Mouse (Mus musculus): Measurements from ENCODE around the gene Csgalnact2. TPM values are rescaled to one million over a fixed set of nuclear protein-coding genes. Genes with fewer than 3 reads are reported as not detected.

Gene Csgalnact2
- polyA plus RNA-seq, 1 experiment from 2014 or later: 8.4 TPM

GRCm38 (mm10) chr6:118074151-118074550, 64.8 kb downstream of the Csgalnact2 start:
- no peaks in the 10 kb centered on the region for H3K27me3 ChIP-seq (ENCODE audit: control insufficient read depth, insufficient read depth, low read length)
- no peak for DNase-seq (ENCODE audit: low spot score)
- no peak for ATAC-seq (ENCODE audit: insufficient read depth, low FRiP score, low TSS enrichment)

DNA sequence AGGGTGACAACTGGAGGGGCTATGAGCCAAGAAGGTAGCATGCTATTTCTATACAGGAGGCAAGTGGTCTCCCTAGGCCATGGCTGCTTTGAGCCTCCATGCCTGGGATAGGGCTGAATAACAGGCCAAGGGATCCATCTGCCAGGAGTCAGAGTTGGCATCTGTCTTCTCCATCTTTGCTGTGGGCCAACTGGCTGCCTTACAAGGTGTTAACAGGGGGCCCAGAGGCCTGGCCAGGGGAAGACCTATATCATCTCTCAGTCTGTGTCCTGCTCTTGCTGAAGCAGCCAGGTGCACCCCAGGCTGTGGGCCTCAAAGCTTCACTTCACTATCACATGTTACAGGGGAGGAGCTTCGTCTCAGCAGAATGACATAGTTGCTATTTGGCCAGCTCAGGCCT, 66.8 kb downstream of the Csgalnact2 start:
- no peak overlapping the region for H3K4me2 ChIP-seq (ENCODE audit: low read depth)
- no peak overlapping the region for H3K9ac ChIP-seq (ENCODE audit: low read length)
- H3K36me3 ChIP-seq (ENCODE audit: control insufficient read depth, insufficient read depth, low read length): no peaks in the 10 kb centered on the region
- no peak overlapping the region for H3K27ac ChIP-seq (ENCODE audit: low read depth, low read length)
- H3K27me3 ChIP-seq (ENCODE audit: control insufficient read depth, insufficient read depth, low read length): 0 out of 2 replicates have a peak, but pooled peaks cover under 1% of the 10 kb centered on the region
- H3K4me1 ChIP-seq (ENCODE audit: control insufficient read depth, insufficient read depth, low read length): no peaks in the 10 kb centered on the region
- 74% methylated on average over 1 of the region's 1 CpGs for WGBS
- no peak overlapping the region for H3K4me3 ChIP-seq (ENCODE audit: low read depth, low read length)
- H3K9me3 ChIP-seq (ENCODE audit: control insufficient read depth, low read length): no peaks in the 10 kb centered on the region
- ATAC-seq (ENCODE audit: insufficient read depth, low FRiP score, low TSS enrichment) (no peak), DNase-seq (ENCODE audit: low spot score) (no peak)

More at GRCm38 (mm10) chr6:118074151-118074550, 64.8 kb downstream of the Csgalnact2 start:
- 86% methylated on average over 3 of the region's 3 CpGs for WGBS
- Histone ChIP-seq H3K27ac (ENCODE audit: low read depth, low read length) (no peak overlapping the region), H3K9me3 (ENCODE audit: control insufficient read depth, low read length) (no peaks in the 10 kb centered on the region), H3K4me1 (ENCODE audit: control insufficient read depth, insufficient read depth, low read length) (no peaks in the 10 kb centered on the region), H3K9ac (ENCODE audit: low read length) (no peak overlapping the region), H3K4me2 (ENCODE audit: low read depth) (no peak overlapping the region), H3K36me3 (ENCODE audit: control insufficient read depth, insufficient read depth, low read length) (no peaks in the 10 kb centered on the region), H3K4me3 (ENCODE audit: low read depth, low read length) (no peak overlapping the region)

- Histone ChIP-seq H3K36me3 (ENCODE audit: control insufficient read depth, insufficient read depth, low read length) (no peaks in the 10 kb centered on the region), H3K9ac (ENCODE audit: low read length) (no peak overlapping the region), H3K9me3 (ENCODE audit: control insufficient read depth, low read length) (no peaks in the 10 kb centered on the region), H3K27ac (ENCODE audit: low read depth, low read length) (no peak overlapping the region), H3K27me3 (ENCODE audit: control insufficient read depth, insufficient read depth, low read length) (peaks cover 5% of the 10 kb centered on the region; the same call in 1 of the 2 replicates), H3K4me3 (ENCODE audit: low read depth, low read length) (no peak overlapping the region), H3K4me2 (ENCODE audit: low read depth) (no peak overlapping the region), H3K4me1 (ENCODE audit: control insufficient read depth, insufficient read depth, low read length) (peaks cover 5% of the 10 kb centered on the region; the same call in 1 of the 2 replicates)
- WGBS: 83% methylated on average over 3 of the region's 3 CpGs
- ATAC-seq (ENCODE audit: insufficient read depth, low FRiP score, low TSS enrichment): no peak
- DNase-seq (ENCODE audit: low spot score): no peak
Measured at GRCm38 (mm10) chr6:118071416-118071815, 67.5 kb downstream of the Csgalnact2 start.

GRCm38 (mm10) chr6:118071013-118071350, 68.0 kb downstream of the Csgalnact2 start:
- ATAC-seq (ENCODE audit: insufficient read depth, low FRiP score, low TSS enrichment) (no peak), DNase-seq (ENCODE audit: low spot score) (no peak)
- no peak overlapping the region for H3K27ac ChIP-seq (ENCODE audit: low read depth, low read length)
- no peak overlapping the region for H3K4me2 ChIP-seq (ENCODE audit: low read depth)
- peaks cover 9% of the 10 kb centered on the region for H3K4me1 ChIP-seq (ENCODE audit: control insufficient read depth, insufficient read depth, low read length)
- WGBS: 80% methylated on average over 4 of the region's 4 CpGs
- no peaks in the 10 kb centered on the region for H3K36me3 ChIP-seq (ENCODE audit: control insufficient read depth, insufficient read depth, low read length)
- H3K9me3 ChIP-seq (ENCODE audit: control insufficient read depth, low read length): no peaks in the 10 kb centered on the region
- H3K9ac ChIP-seq (ENCODE audit: low read length): no peak overlapping the region
- no peak overlapping the region for H3K4me3 ChIP-seq (ENCODE audit: low read depth, low read length)
- peaks cover 8% of the 10 kb centered on the region; the same call in 1 of the 2 replicates for H3K27me3 ChIP-seq (ENCODE audit: control insufficient read depth, insufficient read depth, low read length)

DNA sequence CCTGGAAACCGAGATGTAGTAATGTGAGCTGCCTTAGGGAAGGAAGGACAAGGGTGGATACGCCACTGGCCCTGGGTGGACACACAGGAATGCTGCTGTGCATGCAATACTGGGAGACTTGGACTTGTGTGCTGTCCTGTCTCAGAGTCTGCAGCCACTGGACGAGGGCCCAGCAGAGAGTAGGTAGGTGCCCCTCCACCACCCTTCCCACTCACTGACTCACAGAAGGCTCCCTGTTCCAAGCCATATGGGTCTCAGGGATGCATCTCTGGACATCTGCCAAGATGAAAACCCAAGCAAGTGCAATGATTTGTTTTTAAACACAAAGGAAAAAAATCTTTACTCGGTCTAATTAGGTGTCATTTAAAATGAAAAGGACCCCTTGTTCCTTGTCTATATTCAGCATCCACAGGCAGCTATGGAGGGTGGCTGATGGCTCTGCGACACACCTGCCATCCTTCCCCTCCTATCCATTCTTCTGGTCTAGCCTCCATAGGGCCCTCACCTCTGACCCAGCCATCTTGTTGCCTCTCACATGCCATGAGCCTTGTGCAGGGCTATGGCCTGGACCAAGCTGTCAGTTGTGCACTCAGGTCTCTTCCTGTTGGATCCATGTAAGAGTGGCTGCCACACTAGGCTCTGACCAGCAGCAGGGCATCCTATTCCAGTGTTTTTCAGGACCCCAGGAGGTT, 68.5 kb downstream of the Csgalnact2 start:
- Histone ChIP-seq H3K27me3 (ENCODE audit: control insufficient read depth, insufficient read depth, low read length) (peaks cover 12% of the 10 kb centered on the region; the same call in 1 of the 2 replicates), H3K4me2 (ENCODE audit: low read depth) (no peak overlapping the region), H3K9me3 (ENCODE audit: control insufficient read depth, low read length) (no peaks in the 10 kb centered on the region), H3K36me3 (ENCODE audit: control insufficient read depth, insufficient read depth, low read length) (no peaks in the 10 kb centered on the region), H3K4me1 (ENCODE audit: control insufficient read depth, insufficient read depth, low read length) (peaks cover 14% of the 10 kb centered on the region), H3K4me3 (ENCODE audit: low read depth, low read length) (no peak overlapping the region), H3K27ac (ENCODE audit: low read depth, low read length) (no peak overlapping the region), H3K9ac (ENCODE audit: low read length) (no peak overlapping the region)
- 83% methylated on average over 5 of the region's 5 CpGs for WGBS
- DNase-seq (ENCODE audit: low spot score) (no peak), ATAC-seq (ENCODE audit: insufficient read depth, low FRiP score, low TSS enrichment) (no peak)

- H3K27me3 ChIP-seq (ENCODE audit: control insufficient read depth, insufficient read depth, low read length): peaks cover 16% of the 10 kb centered on the region; the same call in 1 of the 2 replicates
- no peaks in the 10 kb centered on the region for H3K9me3 ChIP-seq (ENCODE audit: control insufficient read depth, low read length)
- peaks cover 14% of the 10 kb centered on the region for H3K4me1 ChIP-seq (ENCODE audit: control insufficient read depth, insufficient read depth, low read length)
- DNase-seq (ENCODE audit: low spot score): no peak
- H3K36me3 ChIP-seq (ENCODE audit: control insufficient read depth, insufficient read depth, low read length): no peaks in the 10 kb centered on the region
- no peak overlapping the region for H3K4me3 ChIP-seq (ENCODE audit: low read depth, low read length)
- no peak overlapping the region for H3K27ac ChIP-seq (ENCODE audit: low read depth, low read length)
- no peak for ATAC-seq (ENCODE audit: insufficient read depth, low FRiP score, low TSS enrichment)
- 75% methylated on average over 7 of the region's 7 CpGs for WGBS
- H3K9ac ChIP-seq (ENCODE audit: low read length): no peak overlapping the region
- H3K4me2 ChIP-seq (ENCODE audit: low read depth): no peak overlapping the region
Measured at GRCm38 (mm10) chr6:118067720-118068119, 71.2 kb downstream of the Csgalnact2 start.

- Histone ChIP-seq H3K4me2 (ENCODE audit: low read depth) (peak overlapping the region; percentile 94), H3K9ac (ENCODE audit: low read length) (peak overlapping the region; percentile 54), H3K9me3 (ENCODE audit: control insufficient read depth, low read length) (no peaks in the 10 kb centered on the region), H3K4me1 (ENCODE audit: control insufficient read depth, insufficient read depth, low read length) (peaks cover 14% of the 10 kb centered on the region), H3K27ac (ENCODE audit: low read depth, low read length) (no peak overlapping the region), H3K36me3 (ENCODE audit: control insufficient read depth, insufficient read depth, low read length) (no peaks in the 10 kb centered on the region), H3K4me3 (ENCODE audit: low read depth, low read length) (peak overlapping the region; percentile 39), H3K27me3 (ENCODE audit: control insufficient read depth, insufficient read depth, low read length) (peaks cover 16% of the 10 kb centered on the region; the same call in 1 of the 2 replicates)
- ATAC-seq (ENCODE audit: insufficient read depth, low FRiP score, low TSS enrichment): peak; percentile 67
- 2% methylated on average over 40 of the region's 40 CpGs for WGBS
- DNase-seq (ENCODE audit: low spot score): peak; percentile 56
Measured at GRCm38 (mm10) chr6:118066199-118067081, 72.5 kb downstream of the Csgalnact2 start.

GRCm38 (mm10) chr6:118065837-118066198, 73.1 kb downstream of the Csgalnact2 start:
- H3K27ac ChIP-seq (ENCODE audit: low read depth, low read length): no peak overlapping the region
- H3K9ac ChIP-seq (ENCODE audit: low read length): peak overlapping the region; percentile 54
- ATAC-seq (ENCODE audit: insufficient read depth, low FRiP score, low TSS enrichment) (peak; percentile 65; the same call in 1 of the 2 replicates), DNase-seq (ENCODE audit: low spot score) (peak; percentile 48)
- peak overlapping the region; percentile 39 for H3K4me3 ChIP-seq (ENCODE audit: low read depth, low read length)
- peaks cover 16% of the 10 kb centered on the region; the same call in 1 of the 2 replicates for H3K27me3 ChIP-seq (ENCODE audit: control insufficient read depth, insufficient read depth, low read length)
- 0% methylated on average over 11 of the region's 12 CpGs for WGBS
- no peaks in the 10 kb centered on the region for H3K36me3 ChIP-seq (ENCODE audit: control insufficient read depth, insufficient read depth, low read length)
- H3K4me2 ChIP-seq (ENCODE audit: low read depth): peak overlapping the region; percentile 94
- peaks cover 14% of the 10 kb centered on the region for H3K4me1 ChIP-seq (ENCODE audit: control insufficient read depth, insufficient read depth, low read length)
- no peaks in the 10 kb centered on the region for H3K9me3 ChIP-seq (ENCODE audit: control insufficient read depth, low read length)

Data from neural tube, embryonic 11.5 days (tissue).